Mouse (Mus musculus): ENCODE results near the gene Smarca5. TPM values are rescaled to one million over a fixed set of nuclear protein-coding genes. Genes with fewer than 3 reads are reported as not detected.

The Smarca5 gene
- polyA plus RNA-seq, 1 experiment from 2014 or later: 51.6 TPM

Other genes with a start within 250 kb of the Smarca5 start
- 51.9 and 61.0 TPM in 2 replicates for gene Gypa, start 245.7 kb downstream of the Smarca5 start, polyA plus RNA-seq (2014; fragmentation: Nextera tagmentation; extraction: Ambion mirVana)
- gene Frem3, start 128.4 kb downstream of the Smarca5 start, polyA plus RNA-seq (2014; fragmentation: Nextera tagmentation; extraction: Ambion mirVana): 0.11 and 0.21 TPM in 2 replicates
- gene Gab1, start 141.0 kb upstream of the Smarca5 start, polyA plus RNA-seq (2014; fragmentation: Nextera tagmentation; extraction: Ambion mirVana): 35.0 and 41.4 TPM in 2 replicates